Mouse (Mus musculus) G1E (cell line): Measurements from ENCODE around the gene Fer. TPM values are rescaled to one million over a fixed set of nuclear protein-coding genes. Genes with fewer than 3 reads are reported as not detected.

Source experiments
- ATAC-seq: 2 replicates; pipeline ENCODE4 v1.8.0; 2016; ENCODE audit warnings: mild to moderate bottlenecking; ENCODE audit not compliant: insufficient number of reproducible peaks, poor library complexity, low FRiP score, severe bottlenecking; ENCODE audit errors: extremely low read depth
- DNase-seq: peaks from one replicate; pipeline ENCODE4 v3.0.0; 2012; ENCODE audit warnings: low spot score
- H3K27me3 ChIP-seq: 2 replicates; pipeline ENCODE4 v1.6.1; 2012; ENCODE audit warnings: mild to moderate bottlenecking, low read length, inconsistent platforms; ENCODE audit not compliant: insufficient read depth
- H3K36me3 ChIP-seq: replicated peaks from 2 replicates; pipeline ENCODE3; 2012; ENCODE audit warnings: mild to moderate bottlenecking, inconsistent platforms
- H3K4me1 ChIP-seq: 2 replicates; pipeline ENCODE4 v1.6.1; 2012; ENCODE audit warnings: low read depth, low read length, inconsistent platforms, mixed read lengths; ENCODE audit not compliant: insufficient read depth
- H3K4me3 ChIP-seq: 2 replicates; pipeline ENCODE4 v1.5.1; 2012; ENCODE audit warnings: low read depth, mild to moderate bottlenecking, inconsistent platforms, low read length, moderate library complexity, mixed read lengths
- H3K9me3 ChIP-seq: replicated peaks from 2 replicates; pipeline ENCODE4 v1.6.1; 2012; ENCODE audit warnings: inconsistent platforms
- CTCF ChIP-seq: IDR thresholded peaks from 2 replicates; pipeline ENCODE4 v1.5.1; 2012; ENCODE audit warnings: low read depth, low read length, inconsistent platforms, mixed read lengths
- GATA1 ChIP-seq: IDR thresholded peaks from 2 replicates; pipeline ENCODE4 v1.6.1; 2012; ENCODE audit warnings: borderline replicate concordance, low read length, inconsistent platforms, mixed read lengths
- GATA2 ChIP-seq: IDR thresholded peaks from 2 replicates; pipeline ENCODE4 v1.6.1; 2012; ENCODE audit warnings: low read depth, low read length, inconsistent platforms, borderline replicate concordance
- POLR2AphosphoS5 ChIP-seq: IDR thresholded peaks from 2 replicates; pipeline ENCODE4 v1.6.1; 2012; ENCODE audit warnings: low read depth, low read length, inconsistent platforms; ENCODE audit not compliant: insufficient replicate concordance
- TAL1 ChIP-seq: conservative IDR thresholded peaks from 2 replicates; pipeline ENCODE4 v1.6.1; 2012; ENCODE audit warnings: low read depth, low read length, inconsistent platforms, mixed read lengths
- polyA plus RNA-seq: library from polyadenylated mRNA; stranded (reverse); fragments of >175 nt; gene quantifications from 2 replicates; pipeline ENCODE4 v1.2.3, GENCODE M21; 2012
- total RNA-seq, 2 experiments: library from RNA; stranded (forward) in 1 of 2; stranded (reverse) in 1 of 2; fragments of 200-1000 nt in 1 of 2; fragments of >200 nt in 1 of 2; fragmentation: Nextera tagmentation in 1 of 2; gene quantifications; 2 replicates each; pipeline ENCODE4 v1.2.3; 2014 to 2017

Fer gene
- total and polyA plus RNA-seq, 3 experiments, result 1.9 to 39.8 (median 27.9) TPM

DNA sequence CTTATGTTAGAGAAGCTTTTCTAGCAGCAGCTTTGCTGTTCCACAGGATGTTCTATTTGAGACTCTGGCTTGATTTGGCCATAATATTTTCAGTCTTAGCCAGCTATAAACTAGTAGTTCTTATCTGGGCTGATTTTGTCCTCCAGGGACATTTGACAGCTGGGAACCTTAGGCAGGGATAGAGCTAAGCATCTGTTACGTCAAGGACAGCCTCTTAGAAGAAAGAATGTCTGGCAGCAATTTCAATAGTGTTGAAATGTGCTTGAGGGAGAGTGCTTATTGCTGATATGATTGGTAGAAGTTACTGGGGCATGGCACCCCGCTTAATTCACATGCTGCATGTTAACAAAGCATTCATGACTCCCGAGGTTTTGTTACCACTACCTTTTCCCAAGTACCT lies 62.7 kb downstream of the Fer start:
- ATAC-seq (no peak), DNase-seq (no peak)
- Histone ChIP-seq H3K4me1 (peaks cover 7% of the 10 kb centered on the region), H3K4me3 (no peak overlapping the region), H3K9me3 (no peaks in the 10 kb centered on the region), H3K27me3 (no peaks in the 10 kb centered on the region), H3K36me3 (peaks cover 13% of the 10 kb centered on the region)
- no peak for TF ChIP-seq TAL1
- TF ChIP-seq GATA1, result no peak
- TF ChIP-seq CTCF, result no peak
- TF ChIP-seq POLR2AphosphoS5, result no peak
- no peak for TF ChIP-seq GATA2

DNA sequence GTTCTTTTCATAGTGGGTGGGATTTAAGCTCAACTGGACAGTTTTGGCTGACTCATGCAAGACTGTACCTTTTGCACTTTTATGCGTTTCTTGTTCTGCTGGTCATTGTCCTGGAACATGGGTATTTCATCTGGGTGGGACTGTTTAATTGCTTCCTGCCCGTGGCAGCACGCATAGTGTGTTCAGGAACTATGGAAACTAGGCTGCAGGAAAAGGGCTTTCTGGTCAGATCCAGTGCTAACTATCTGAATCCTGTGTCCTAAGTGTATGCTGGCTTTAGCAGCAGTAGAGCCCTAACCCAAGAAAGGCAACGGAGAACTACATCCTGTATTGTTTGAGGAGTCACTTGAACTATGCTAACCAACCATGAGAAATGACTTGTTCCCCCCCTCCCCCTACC lies 67.8 kb downstream of the Fer start:
- TF ChIP-seq GATA1 (no peak), TAL1 (no peak), POLR2AphosphoS5 (no peak)
- no peak for DNase-seq
- Histone ChIP-seq H3K4me1 (no peaks in the 10 kb centered on the region), H3K36me3 (peaks cover 11% of the 10 kb centered on the region), H3K27me3 (no peaks in the 10 kb centered on the region), H3K4me3 (no peak overlapping the region), H3K9me3 (no peaks in the 10 kb centered on the region)
- no peak for ATAC-seq

GRCm38 (mm10) chr17:63931556-63931955 lies 68.7 kb downstream of the Fer start:
- Histone ChIP-seq H3K4me1 (no peaks in the 10 kb centered on the region), H3K36me3 (peaks cover 15% of the 10 kb centered on the region), H3K4me3 (no peak overlapping the region), H3K27me3 (no peaks in the 10 kb centered on the region), H3K9me3 (no peaks in the 10 kb centered on the region)
- DNase-seq (no peak), ATAC-seq (peak; percentile 40; the same call in 1 of the 2 replicates)
- TF ChIP-seq CTCF, result no peak
- no peak for TF ChIP-seq POLR2AphosphoS5
- TF ChIP-seq GATA1, result no peak
- no peak for TF ChIP-seq GATA2
- TF ChIP-seq TAL1, result no peak

GRCm38 (mm10) chr17:63935408-63935807 lies 72.5 kb downstream of the Fer start:
- Histone ChIP-seq H3K27me3 (no peaks in the 10 kb centered on the region), H3K9me3 (no peaks in the 10 kb centered on the region), H3K4me3 (no peak overlapping the region), H3K4me1 (no peaks in the 10 kb centered on the region), H3K36me3 (peaks cover 25% of the 10 kb centered on the region)
- ATAC-seq (no peak), DNase-seq (no peak)
- TF ChIP-seq CTCF (no peak), GATA2 (no peak), TAL1 (no peak), GATA1 (no peak), POLR2AphosphoS5 (no peak)

- Histone ChIP-seq H3K9me3 (no peaks in the 10 kb centered on the region), H3K4me1 (no peaks in the 10 kb centered on the region), H3K4me3 (no peak overlapping the region), H3K36me3 (peaks cover 32% of the 10 kb centered on the region), H3K27me3 (no peaks in the 10 kb centered on the region)
- ATAC-seq (no peak), DNase-seq (no peak)
- TF ChIP-seq POLR2AphosphoS5, result no peak
- no peak for TF ChIP-seq GATA1
Observed at GRCm38 (mm10) chr17:63937886-63938285, 75.0 kb downstream of the Fer start.

DNA sequence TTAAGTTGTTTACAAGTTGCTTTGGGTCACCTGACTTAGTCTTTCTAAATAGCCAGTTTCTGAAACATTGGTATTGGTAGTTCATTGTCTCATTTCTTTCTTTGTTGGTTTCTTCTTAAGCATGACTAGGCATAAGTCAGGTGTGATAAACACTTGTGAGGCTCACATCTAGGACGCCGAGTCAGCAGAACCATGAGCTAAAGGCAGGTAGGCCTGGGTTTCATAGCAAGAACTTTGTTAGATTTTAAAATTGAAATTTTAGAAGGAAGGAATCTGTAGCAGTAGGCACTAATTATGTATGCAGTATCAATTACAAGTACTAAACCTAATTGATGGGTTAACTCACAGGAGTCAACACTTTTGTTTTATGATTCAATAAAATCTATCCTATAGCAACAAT lies 83.9 kb downstream of the Fer start:
- no peaks in the 10 kb centered on the region for H3K27me3 ChIP-seq
- TF ChIP-seq TAL1, result no peak
- no peak for TF ChIP-seq GATA2
- no peak for TF ChIP-seq GATA1
- TF ChIP-seq CTCF, result no peak
- no peak for TF ChIP-seq POLR2AphosphoS5
- H3K36me3 ChIP-seq, result peaks cover 8% of the 10 kb centered on the region
- DNase-seq, result no peak
- ATAC-seq, result no peak
- H3K9me3 ChIP-seq, result no peaks in the 10 kb centered on the region
- H3K4me1 ChIP-seq, result peaks cover 6% of the 10 kb centered on the region
- no peak overlapping the region for H3K4me3 ChIP-seq

GRCm38 (mm10) chr17:63948811-63949210 lies 85.9 kb downstream of the Fer start:
- DNase-seq, result no peak
- ATAC-seq, result no peak

More at GRCm38 (mm10) chr17:63948811-63949210, 85.9 kb downstream of the Fer start:
- Histone ChIP-seq H3K9me3 (no peaks in the 10 kb centered on the region), H3K36me3 (peaks cover 16% of the 10 kb centered on the region), H3K27me3 (no peaks in the 10 kb centered on the region), H3K4me3 (no peak overlapping the region), H3K4me1 (peaks cover 8% of the 10 kb centered on the region)
- TF ChIP-seq GATA2 (no peak), CTCF (no peak), POLR2AphosphoS5 (no peak), GATA1 (no peak)
